8 mouse cellular contexts compared by ENCODE assay signal in the genomic region with DNA sequence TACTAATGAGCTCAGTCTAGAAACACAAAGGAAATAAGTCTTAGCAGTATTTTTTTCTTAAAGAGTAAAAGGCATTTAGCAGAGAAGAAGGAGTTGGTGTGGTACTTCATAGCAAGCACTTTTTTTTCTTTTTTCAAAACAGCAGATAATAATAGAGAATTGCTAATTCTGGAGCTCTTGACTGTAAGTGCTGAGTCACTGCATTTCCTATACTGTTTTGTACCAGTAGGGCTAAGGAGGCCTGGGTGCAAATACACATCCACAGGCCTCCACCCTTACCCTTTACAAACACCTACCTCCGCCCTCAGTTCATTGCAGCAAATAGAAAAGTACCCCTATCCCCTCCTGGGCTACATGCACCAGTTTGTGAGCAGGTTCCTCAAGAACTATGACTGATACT. TPM values are rescaled to one million over a fixed set of nuclear protein-coding genes. Genes with fewer than 3 reads are reported as not detected.
DNase-seq lines count a peak whose midpoint lies in the region; ATAC-seq and TF ChIP-seq lines count a peak whose summit lies in the region.
"Had no signal": no experiment of that assay in that cellular context is flagged by ENCODE, and none has a peak within 500 bp of the region (broad histone marks: within the 10 kb centered on the region; RNA-seq: fewer than 3 reads in every experiment).

No protein-coding gene starts in this region.

- no peak for DNase-seq in lung, postnatal 10 days
- no peak for DNase-seq in liver, embryonic 11.5 days (ENCODE audit: low spot score)
- no peak for DNase-seq in stomach, postnatal 0 days (ENCODE audit: low spot score)
- DNase-seq in kidney, adult 8-10 months, result no peak
- DNase-seq in kidney, adult 18-20 months, result no peak
- DNase-seq: adrenal gland, postnatal 10 days had no signal

- H3K4me1 ChIP-seq in lung, embryonic 16.5 days (replicated peaks; ENCODE audit: control insufficient read depth, insufficient read depth, low read length), result peaks cover 26% of the 10 kb centered on the region
- H3K4me1 ChIP-seq in cortical plate, adult 2 months (ENCODE audit: control insufficient read depth, insufficient read depth, low read length), result peaks cover 26% of the 10 kb centered on the region
- peaks cover 35% of the 10 kb centered on the region for H3K4me1 ChIP-seq in liver, embryonic 11.5 days (replicated peaks; ENCODE audit: control insufficient read depth, insufficient read depth, low read length)
- H3K4me1 ChIP-seq in stomach, postnatal 0 days (replicated peaks; ENCODE audit: control insufficient read depth, insufficient read depth), result peaks cover 10% of the 10 kb centered on the region; the same call in 1 of the 2 replicates

- no peaks in the 10 kb centered on the region for H3K36me3 ChIP-seq in lung, embryonic 16.5 days (ENCODE audit: control insufficient read depth, insufficient read depth, low read length)
- no peaks in the 10 kb centered on the region for H3K36me3 ChIP-seq in liver, embryonic 11.5 days (ENCODE audit: control insufficient read depth, insufficient read depth, low read length)
- no peaks in the 10 kb centered on the region for H3K36me3 ChIP-seq in stomach, postnatal 0 days (ENCODE audit: control insufficient read depth, insufficient read depth, low read length)

- ATAC-seq in lung, embryonic 16.5 days (ENCODE audit: low read depth), result no peak
- ATAC-seq in liver, embryonic 11.5 days (replicated peaks; ENCODE audit: low FRiP score), result no peak
- no peak for ATAC-seq in stomach, postnatal 0 days (ENCODE audit: low FRiP score, low TSS enrichment)

- H3K9ac ChIP-seq in lung, embryonic 16.5 days (ENCODE audit: low read length), result peak overlapping the region; percentile 33; the same call in 1 of the 2 replicates
- no peak overlapping the region for H3K9ac ChIP-seq in liver, embryonic 11.5 days (ENCODE audit: low read depth, low read length)
- no peak overlapping the region for H3K9ac ChIP-seq in stomach, postnatal 0 days (ENCODE audit: low read length)

- H3K27ac ChIP-seq in lung, embryonic 16.5 days (ENCODE audit: low read length), result no peak overlapping the region
- H3K27ac ChIP-seq in cortical plate, adult 2 months (ENCODE audit: insufficient read depth, low read length), result peak overlapping the region; percentile 83
- 0 out of 2 replicates have a peak overlapping the region, but pooled peaks have one; percentile 13 for H3K27ac ChIP-seq in liver, embryonic 11.5 days (ENCODE audit: low read depth, low read length)
- H3K27ac ChIP-seq in stomach, postnatal 0 days (replicated peaks), result no peak overlapping the region

- 77% methylated on average over 1 of the region's 1 CpGs for WGBS in lung, embryonic 16.5 days
- 86% methylated on average over 1 of the region's 1 CpGs for WGBS in liver, embryonic 11.5 days
- 69% methylated on average over 1 of the region's 1 CpGs for WGBS in stomach, postnatal 0 days

- no peak for TF ChIP-seq POLR2A in cortical plate, adult 2 months (IDR thresholded peaks at IDR 0.05; ENCODE audit: extremely low read depth, insufficient read depth, low read length)

- TF ChIP-seq EP300 in stomach, postnatal 0 days (optimal IDR thresholded peaks at IDR 0.05), result no peak

- no peaks in the 10 kb centered on the region for H3K27me3 ChIP-seq in lung, embryonic 16.5 days (ENCODE audit: control insufficient read depth, insufficient read depth, low read depth, low read length)
- H3K27me3 ChIP-seq in liver, embryonic 11.5 days (replicated peaks; ENCODE audit: control insufficient read depth, insufficient read depth, low read length), result peaks cover 4% of the 10 kb centered on the region
- no peaks in the 10 kb centered on the region for H3K27me3 ChIP-seq in stomach, postnatal 0 days (ENCODE audit: control insufficient read depth, insufficient read depth, low read length)

- no peak overlapping the region for H3K4me3 ChIP-seq in lung, embryonic 16.5 days (ENCODE audit: low read length)
- no peak overlapping the region for H3K4me3 ChIP-seq in cortical plate, adult 2 months (ENCODE audit: insufficient read depth, low read length)
- no peak overlapping the region for H3K4me3 ChIP-seq in liver, embryonic 11.5 days (ENCODE audit: low read depth, low read length)
- H3K4me3 ChIP-seq in stomach, postnatal 0 days (ENCODE audit: low read depth, low read length), result no peak overlapping the region

- no peak for TF ChIP-seq CTCF in cortical plate, adult 2 months (IDR thresholded peaks at IDR 0.05; ENCODE audit: extremely low read depth, insufficient read depth, low read length)
- peak; percentile 29; the same call in 1 of the 2 replicates for TF ChIP-seq CTCF in stomach, postnatal 0 days (IDR thresholded peaks at IDR 0.05; ENCODE audit: low read depth)

- no peak overlapping the region for H3K4me2 ChIP-seq in lung, embryonic 16.5 days (ENCODE audit: low read depth, low read length)
- peak overlapping the region; percentile 27 for H3K4me2 ChIP-seq in liver, embryonic 11.5 days
- H3K4me2 ChIP-seq in stomach, postnatal 0 days (replicated peaks; ENCODE audit: low read depth), result no peak overlapping the region

- no peaks in the 10 kb centered on the region for H3K9me3 ChIP-seq in lung, embryonic 16.5 days (ENCODE audit: control insufficient read depth, low read length)
- no peaks in the 10 kb centered on the region for H3K9me3 ChIP-seq in liver, embryonic 11.5 days (ENCODE audit: control insufficient read depth, low read length)
- no peaks in the 10 kb centered on the region for H3K9me3 ChIP-seq in stomach, postnatal 0 days (ENCODE audit: control insufficient read depth, low read length)

RNA-seq across cellular contexts. Expression of a gene that starts 17.6 kb away (rescaled TPM):
- 77.8 and 89.5 TPM in 2 replicates for polyA plus RNA-seq in lung, embryonic 16.5 days (2015; fragmentation: Nextera tagmentation; extraction: Ambion mirVana)
- 137 and 141 TPM in 2 replicates for polyA plus RNA-seq in cortical plate, adult 2 months (2012; rRNA removed)
- polyA plus RNA-seq in liver, embryonic 11.5 days (2014; fragmentation: Nextera tagmentation; extraction: Ambion mirVana), result 35.3 and 36.5 TPM in 2 replicates
- 26.6 and 28.9 TPM in 2 replicates for polyA plus RNA-seq in stomach, postnatal 0 days (2015; fragmentation: Nextera tagmentation; extraction: Ambion mirVana)

RNA-seq across cellular contexts. Expression of a gene that starts 51.5 kb away (rescaled TPM):
- polyA plus RNA-seq in lung, embryonic 16.5 days (2015; fragmentation: Nextera tagmentation; extraction: Ambion mirVana), result 294 and 297 TPM in 2 replicates
- polyA plus RNA-seq in cortical plate, adult 2 months (2012; rRNA removed), result 460 and 497 TPM in 2 replicates
- 312 and 323 TPM in 2 replicates for polyA plus RNA-seq in liver, embryonic 11.5 days (2014; fragmentation: Nextera tagmentation; extraction: Ambion mirVana)
- 326 and 344 TPM in 2 replicates for polyA plus RNA-seq in stomach, postnatal 0 days (2015; fragmentation: Nextera tagmentation; extraction: Ambion mirVana)

Comparison
In these comparisons a context has a peak if more than half of its experiments do, and no peak if none do; other contexts are left out.
1. H3K27ac ChIP-seq: peak in cortical plate, adult 2 months (single experiment) and liver, embryonic 11.5 days (single experiment); none in lung, embryonic 16.5 days (single experiment) and stomach, postnatal 0 days (single experiment).